Mouse (Mus musculus) MEL (cell line): Measurements from ENCODE around the gene Fam155a. TPM values are rescaled to one million over a fixed set of nuclear protein-coding genes. Genes with fewer than 3 reads are reported as not detected.
"Not testable (repeated sequence)": the region's sequence is repeated elsewhere in the genome, so short reads cannot be mapped to it uniquely, and the experiment has no call there.

ENCODE experiments used
- DNase-seq: peaks from one replicate; pipeline ENCODE4 v3.0.0; 2011; ENCODE audit warnings: low read depth, low spot score
- H3K27ac ChIP-seq: 2 replicates; pipeline ENCODE4 v1.5.1; 2012; ENCODE audit warnings: low read depth, mild to moderate bottlenecking, control low read depth, low read length, moderate library complexity; ENCODE audit not compliant: control insufficient read depth
- H3K27me3 ChIP-seq, 2 experiments: fragments of 150-350 bp in 1 of 2; sonication (generic) in 1 of 2; 2 replicates each; pipeline ENCODE4 v1.6.1; 2012; ENCODE audit warnings: low read length in 2 of 2, mild to moderate bottlenecking in 2 of 2, improper control_type of control experiment in 1 of 2, moderate library complexity in 1 of 2; ENCODE audit not compliant: insufficient read depth in 2 of 2, control insufficient read depth in 1 of 2
- H3K36me3 ChIP-seq, 2 experiments: 2 replicates each; pipeline ENCODE4 v1.6.1; 2012 to 2014; ENCODE audit warnings: low read length in 2 of 2, improper control_type of control experiment in 1 of 2, inconsistent platforms in 1 of 2, mild to moderate bottlenecking in 1 of 2; ENCODE audit not compliant: insufficient read depth in 2 of 2, control insufficient read depth in 1 of 2
- H3K4me1 ChIP-seq, 2 experiments: fragments of 150-350 bp in 1 of 2; sonication (generic) in 1 of 2; 2 replicates each; pipeline ENCODE4 v1.6.1; 2012; ENCODE audit warnings: low read length in 2 of 2, improper control_type of control experiment in 1 of 2, mild to moderate bottlenecking in 1 of 2; ENCODE audit not compliant: insufficient read depth in 2 of 2, control insufficient read depth in 1 of 2
- H3K4me3 ChIP-seq, 2 experiments: fragments of 150-350 bp in 1 of 2; sonication (generic) in 1 of 2; 2 replicates each; pipeline ENCODE4 v1.5.1; 2012; ENCODE audit warnings: low read depth in 2 of 2, low read length in 2 of 2, mild to moderate bottlenecking in 2 of 2, moderate library complexity in 2 of 2, control low read depth in 1 of 2, improper control_type of control experiment in 1 of 2; ENCODE audit not compliant: control insufficient read depth in 1 of 2, insufficient read depth in 1 of 2
- H3K79me2 ChIP-seq: 2 replicates; pipeline ENCODE4 v1.6.1; 2012; ENCODE audit warnings: mild to moderate bottlenecking, low read length, moderate library complexity; ENCODE audit not compliant: control insufficient read depth, poor library complexity, insufficient read depth
- H3K9ac ChIP-seq: 2 replicates; pipeline ENCODE4 v1.6.1; 2012; ENCODE audit warnings: low read depth, mild to moderate bottlenecking, control low read depth, low read length, moderate library complexity; ENCODE audit not compliant: control insufficient read depth, poor library complexity, severe bottlenecking
- H3K9me3 ChIP-seq: fragments of 150-350 bp; sonication (generic); replicated peaks from 2 replicates; pipeline ENCODE4 v1.6.1; 2012; ENCODE audit warnings: mild to moderate bottlenecking, low read length, improper control_type of control experiment, moderate library complexity; ENCODE audit not compliant: insufficient read depth
- CTCF ChIP-seq, 3 experiments: IDR thresholded peaks in 2 of 3; conservative IDR thresholded peaks in 1 of 3; 2 replicates each; pipeline ENCODE4 v1.5.1; 2011 to 2012; ENCODE audit warnings: low read length in 3 of 3, low read depth in 2 of 3, mild to moderate bottlenecking in 2 of 3, improper control_type of control experiment in 1 of 3, inconsistent platforms in 1 of 3, mixed read lengths in 1 of 3, moderate library complexity in 1 of 3; ENCODE audit not compliant: control insufficient read depth in 1 of 3, insufficient read depth in 1 of 3, poor library complexity in 1 of 3, severe bottlenecking in 1 of 3
- ELF1 ChIP-seq: IDR thresholded peaks from 2 replicates; pipeline ENCODE4 v1.6.1; 2014; ENCODE audit warnings: low read depth, mild to moderate bottlenecking, inconsistent platforms, low read length, improper control_type of control experiment, moderate library complexity
- ETS1 ChIP-seq: IDR thresholded peaks from 2 replicates; pipeline ENCODE4 v1.6.1; 2012; ENCODE audit warnings: low read depth, mild to moderate bottlenecking, inconsistent platforms, low read length, improper control_type of control experiment, moderate library complexity
- GABPA ChIP-seq: IDR thresholded peaks from 2 replicates; pipeline ENCODE4 v1.6.1; 2012; ENCODE audit warnings: low read depth, mild to moderate bottlenecking, inconsistent platforms, low read length, improper control_type of control experiment, moderate library complexity
- GATA1 ChIP-seq: IDR thresholded peaks from 2 replicates; pipeline ENCODE4 v1.6.1; 2011; ENCODE audit warnings: low read depth, low read length, improper control_type of control experiment
- MYB ChIP-seq: IDR thresholded peaks from 2 replicates; pipeline ENCODE4 v1.6.1; 2011; ENCODE audit warnings: mild to moderate bottlenecking, low read depth, low read length, improper control_type of control experiment
- MYC ChIP-seq: IDR thresholded peaks from 2 replicates; pipeline ENCODE4 v1.6.1; 2011; ENCODE audit warnings: low read depth, mild to moderate bottlenecking, low read length, improper control_type of control experiment, moderate library complexity
- NELFE ChIP-seq: IDR thresholded peaks from 2 replicates; pipeline ENCODE4 v1.6.1; 2011; ENCODE audit warnings: low read depth, low read length, improper control_type of control experiment
- POLR2AphosphoS5 ChIP-seq: IDR thresholded peaks from 2 replicates; pipeline ENCODE4 v1.6.1; 2012; ENCODE audit warnings: low read depth, borderline replicate concordance, mild to moderate bottlenecking, inconsistent platforms, low read length, moderate library complexity, mixed read lengths
- SIN3A ChIP-seq: IDR thresholded peaks from 2 replicates; pipeline ENCODE4 v1.6.1; 2012; ENCODE audit warnings: low read length, improper control_type of control experiment, inconsistent platforms
- SMC3 ChIP-seq: IDR thresholded peaks from 2 replicates; pipeline ENCODE4 v1.6.1; 2011; ENCODE audit warnings: low read depth, low read length, improper control_type of control experiment
- TBP ChIP-seq: IDR thresholded peaks from 2 replicates; pipeline ENCODE4 v1.8.0; 2011; ENCODE audit warnings: low read depth, low read length, improper control_type of control experiment
- USF2 ChIP-seq, 2 experiments: IDR thresholded peaks; 2 replicates each; pipeline ENCODE4 v1.6.1; 2011 to 2012; ENCODE audit warnings: improper control_type of control experiment in 2 of 2, low read length in 2 of 2, borderline replicate concordance in 1 of 2, inconsistent platforms in 1 of 2, low read depth in 1 of 2, mild to moderate bottlenecking in 1 of 2; ENCODE audit not compliant: insufficient read depth in 1 of 2
- ZKSCAN1 ChIP-seq: IDR thresholded peaks from 2 replicates; pipeline ENCODE4 v1.6.1; 2012; ENCODE audit warnings: low read depth, mild to moderate bottlenecking, inconsistent platforms, low read length, improper control_type of control experiment, moderate library complexity
- polyA plus RNA-seq, 2 experiments: library from polyadenylated mRNA; stranded (reverse) in 1 of 2; unstranded in 1 of 2; fragments of >175 nt in 1 of 2; fragments of >200 nt in 1 of 2; gene quantifications; 2 replicates each; pipeline versions ENCODE4 v1.2.1 to v1.2.4; 2012; ENCODE audit warnings: low replicate concordance in 2 of 2, low read depth in 1 of 2; ENCODE audit not compliant: insufficient read length in 2 of 2, insufficient read depth in 1 of 2, missing spikeins in 1 of 2
- total RNA-seq: library from RNA; depleted of rRNA; stranded (reverse); fragments of 300-350 nt; gene quantifications from 2 replicates; pipeline ENCODE4 v1.2.3, GENCODE M21; 2012

Gene Fam155a
- total and polyA plus RNA-seq, 3 experiments = not detected

DNA sequence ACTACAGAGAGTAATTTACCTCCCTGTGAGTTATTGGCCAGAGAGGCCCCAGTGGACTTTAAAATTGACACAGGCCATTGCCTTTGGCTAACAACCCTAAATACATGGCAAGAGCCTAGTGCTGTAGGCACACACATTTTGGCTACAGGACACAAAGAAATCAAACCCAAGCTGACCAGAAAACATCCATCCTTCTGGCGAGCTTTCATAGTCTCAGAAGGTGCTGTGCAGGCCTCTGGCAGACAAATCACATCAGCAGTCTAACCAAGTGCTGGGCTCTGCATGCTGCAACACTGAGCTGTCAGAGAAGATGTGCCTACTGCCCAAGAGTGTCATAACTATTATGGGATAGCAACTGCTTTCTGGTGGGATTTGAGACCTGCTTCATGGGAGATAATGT lies 34.7 kb upstream of the Fam155a start (continued):
- TF ChIP-seq USF2 (IDR thresholded peaks at IDR 0.05; ENCODE audit: borderline replicate concordance in 1 of 2, insufficient read depth in 1 of 2, low read depth in 1 of 2, low read length in 2 of 2) = no peak

DNA sequence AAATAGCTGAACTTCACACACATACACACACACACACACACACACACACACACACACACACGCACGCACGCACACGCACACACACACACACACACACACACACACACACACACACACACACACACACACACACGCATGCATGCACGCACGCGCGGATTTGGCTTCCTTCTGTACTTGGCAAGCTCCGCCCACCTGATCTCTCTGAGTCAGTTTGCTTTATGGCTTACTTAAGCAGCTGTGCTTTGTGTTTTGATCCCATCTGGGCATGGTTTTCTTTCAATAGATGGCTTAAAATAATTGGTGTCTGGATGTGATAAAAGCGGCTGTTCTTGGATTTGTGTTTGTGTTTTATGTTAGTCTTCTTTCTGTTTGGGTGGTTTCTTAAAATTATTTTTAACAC lies 29.4 kb upstream of the Fam155a start:
- H3K9ac ChIP-seq, H3K27me3 ChIP-seq, H3K9me3 ChIP-seq, H3K27ac ChIP-seq, H3K4me3 ChIP-seq, H3K36me3 ChIP-seq, DNase-seq, H3K4me1 ChIP-seq, H3K79me2 ChIP-seq: not testable (repeated sequence)

DNA sequence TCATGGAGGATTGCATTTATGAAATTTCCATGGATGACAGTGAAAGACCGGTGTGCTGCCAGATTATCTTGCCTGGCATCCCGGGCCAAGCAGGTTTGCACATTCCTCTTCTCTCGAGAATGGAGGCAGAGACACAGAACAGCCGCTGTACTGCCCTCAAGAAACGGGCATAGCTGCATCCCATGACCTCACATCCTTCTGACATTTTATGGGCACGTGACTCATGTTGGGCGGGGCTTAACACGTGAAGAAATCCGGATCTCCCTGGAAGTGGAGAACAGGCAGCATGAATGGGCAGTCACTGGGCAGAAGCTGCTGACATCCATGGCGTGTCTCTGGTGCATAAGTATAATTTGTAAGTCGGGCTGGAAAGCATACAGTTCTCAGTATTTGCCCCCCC lies 29.0 kb upstream of the Fam155a start:
- Histone ChIP-seq H3K27me3 (no peaks in the 10 kb centered on the region), H3K9ac (no peak overlapping the region), H3K79me2 (no peaks in the 10 kb centered on the region), H3K4me1 (no peaks in the 10 kb centered on the region), H3K4me3 (no peak overlapping the region), H3K27ac (no peak overlapping the region), H3K36me3 (no peaks in the 10 kb centered on the region), H3K9me3 (no peaks in the 10 kb centered on the region)
- TF ChIP-seq MYC (no peak), GATA1 (no peak), ZKSCAN1 (no peak), ETS1 (no peak), NELFE (no peak)
- no peak for DNase-seq

DNA sequence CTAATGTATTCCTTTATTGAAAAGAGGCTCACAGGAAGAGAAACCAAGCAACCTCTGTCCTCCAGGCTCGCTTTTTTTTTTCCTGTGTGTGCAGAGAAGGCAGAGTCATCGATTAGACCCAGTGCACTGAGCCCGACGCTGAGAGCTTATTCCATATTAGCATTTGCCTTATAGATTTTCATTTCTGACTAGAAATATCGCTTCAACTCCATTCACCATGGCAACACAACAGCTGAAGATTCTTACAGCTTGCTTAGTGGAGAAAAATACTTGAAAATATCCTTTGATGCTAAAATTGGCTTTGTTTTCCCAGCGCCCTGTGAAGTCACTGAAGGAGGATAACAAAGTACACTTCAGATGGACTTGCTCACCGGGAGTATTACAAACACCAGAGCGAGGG lies 26.6 kb upstream of the Fam155a start:
- H3K9me3 ChIP-seq = no peaks in the 10 kb centered on the region
- H3K36me3 ChIP-seq = no peaks in the 10 kb centered on the region
- no peak overlapping the region for H3K4me3 ChIP-seq
- no peak overlapping the region for H3K9ac ChIP-seq
- no peaks in the 10 kb centered on the region for H3K79me2 ChIP-seq
- no peak overlapping the region for H3K27ac ChIP-seq
- H3K4me1 ChIP-seq = no peaks in the 10 kb centered on the region
- no peaks in the 10 kb centered on the region for H3K27me3 ChIP-seq
- DNase-seq = no peak
- TF ChIP-seq MYB = no peak
- no peak for TF ChIP-seq NELFE
- no peak for TF ChIP-seq SIN3A
- TF ChIP-seq POLR2AphosphoS5 = no peak
- TF ChIP-seq ELF1 = no peak
- TF ChIP-seq TBP = no peak
- no peak for TF ChIP-seq ETS1
- TF ChIP-seq SMC3 = no peak
- no peak for TF ChIP-seq ZKSCAN1
- TF ChIP-seq CTCF (IDR thresholded peaks at IDR 0.05 in 2 of 3, conservative IDR thresholded peaks at IDR 0.05 in 1 of 3; ENCODE audit: control insufficient read depth in 1 of 3, insufficient read depth in 1 of 3, low read depth in 2 of 3, low read length in 3 of 3, poor library complexity in 1 of 3, severe bottlenecking in 1 of 3) = no peak
- no peak for TF ChIP-seq GABPA
- TF ChIP-seq GATA1 = no peak
- TF ChIP-seq, all 39 proteins: peak for 0
